Mouse (Mus musculus): Measurements from ENCODE around the gene Ffar2.

GRCm38 (mm10) chr7:30785154-30785553 lies 38.4 kb downstream of the Ffar2 start:
- TF ChIP-seq CTCF (IDR thresholded peaks at IDR 0.05; ENCODE audit: control insufficient read depth, insufficient read depth, low read length) (no peak), POLR2A (IDR thresholded peaks at IDR 0.05; ENCODE audit: borderline replicate concordance, control insufficient read depth, low read depth, low read length) (no peak)
